Mouse (Mus musculus) monocyte, adult 5-6 weeks (primary cell): ENCODE data around the gene Gm28998. TPM values are rescaled to one million over a fixed set of nuclear protein-coding genes. Genes with fewer than 3 reads are reported as not detected.
"Not testable (repeated sequence)": the region's sequence is repeated elsewhere in the genome, so short reads cannot be mapped to it uniquely, and the experiment has no call there.

Source experiments
- ATAC-seq: fragments of 153-309, 156-312 bp; replicated peaks from 2 replicates; pipeline ENCODE4 v1.8.0; 2017; ENCODE audit warnings: mild to moderate bottlenecking; ENCODE audit not compliant: low TSS enrichment, insufficient number of reproducible peaks, severe bottlenecking, poor library complexity, low FRiP score
- total RNA-seq: library from RNA; stranded (forward); fragments of 200-1000, 200-491, 200-594 nt; gene quantifications from 3 replicates; pipeline ENCODE4 v1.2.3, GENCODE M21; 2017

The Gm28998 gene
- total RNA-seq = 1.4 TPM in 1 of 3 replicates, not detected in the others

- ATAC-seq = not testable (repeated sequence)
These were observed at the start of gene Gm28998 for GRCm38 (mm10) chrY:7253487-7253886. TSS of gene Gm28998 (plus strand) at chrY:7253787.

Other genes starting within 250 kb of the Gm28998 start
- not detected in 3 replicates for gene Gm21244, start 84.5 kb upstream of the Gm28998 start, total RNA-seq
- not detected in 3 replicates for gene Gm21788, start 151.2 kb downstream of the Gm28998 start, total RNA-seq